23 mouse cellular contexts compared by ENCODE assay signal in the genomic region with DNA sequence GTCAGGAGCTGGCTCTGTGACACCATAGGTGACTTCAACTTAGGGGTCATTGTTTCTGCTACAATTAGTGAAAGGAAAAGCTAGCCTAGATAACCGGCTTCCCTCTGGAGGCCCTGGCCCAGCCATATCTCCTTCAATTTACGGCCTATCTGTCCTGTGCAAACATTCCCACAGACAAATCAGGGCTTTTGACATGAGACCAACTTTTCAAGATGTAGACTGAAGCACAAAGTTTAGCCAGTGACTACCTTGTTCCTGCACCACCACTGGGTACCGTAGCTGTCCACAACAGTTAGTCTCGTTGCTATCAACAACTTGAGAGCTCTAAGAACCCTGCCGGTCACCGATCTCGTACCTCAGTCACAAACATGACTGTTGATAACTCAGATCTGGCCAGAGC.
DNase-seq lines count a peak whose midpoint lies in the region; ATAC-seq and TF ChIP-seq lines count a peak whose summit lies in the region.
"Had no signal": no experiment of that assay in that cellular context is flagged by ENCODE, and none has a peak within 500 bp of the region (broad histone marks: within the 10 kb centered on the region; RNA-seq: fewer than 3 reads in every experiment).

No protein-coding gene starts in this region.

- H3K27me3 ChIP-seq in lung, embryonic 14.5 days (ENCODE audit: insufficient read depth, low read length): no peaks in the 10 kb centered on the region
- H3K27me3 ChIP-seq in heart, embryonic 11.5 days (ENCODE audit: control insufficient read depth, insufficient read depth, low read length): no peaks in the 10 kb centered on the region
- H3K27me3 ChIP-seq: embryonic facial prominence, embryonic 12.5 days; forebrain, embryonic 13.5 days; midbrain, embryonic 13.5 days; stomach, embryonic 15.5 days had no signal

- no peak overlapping the region for H3K4me3 ChIP-seq in lung, embryonic 14.5 days (ENCODE audit: low read depth, low read length)
- no peak overlapping the region for H3K4me3 ChIP-seq in heart, embryonic 11.5 days (ENCODE audit: low read depth, low read length)
- H3K4me3 ChIP-seq: embryonic facial prominence, embryonic 12.5 days; erythroblast, embryonic 14.5 days; forebrain, embryonic 13.5 days; limb, embryonic 10.5 days; midbrain, embryonic 13.5 days; stomach, embryonic 15.5 days had no signal

- TF ChIP-seq CTCF in lung, embryonic 14.5 days (IDR thresholded peaks at IDR 0.05; ENCODE audit: low read depth): no peak

- H3K4me1 ChIP-seq in lung, embryonic 14.5 days (ENCODE audit: insufficient read depth): 0 out of 2 replicates have a peak, but pooled peaks cover 4% of the 10 kb centered on the region
- peaks cover 5% of the 10 kb centered on the region for H3K4me1 ChIP-seq in heart, embryonic 11.5 days (ENCODE audit: control insufficient read depth, insufficient read depth, low read length)
- H3K4me1 ChIP-seq: embryonic facial prominence, embryonic 12.5 days; limb, embryonic 10.5 days; midbrain, embryonic 13.5 days; stomach, embryonic 15.5 days had no signal

- no peak overlapping the region for H3K9ac ChIP-seq in lung, embryonic 14.5 days
- no peak overlapping the region for H3K9ac ChIP-seq in heart, embryonic 11.5 days (ENCODE audit: low read depth, low read length)
- H3K9ac ChIP-seq: embryonic facial prominence, embryonic 12.5 days; forebrain, embryonic 13.5 days; midbrain, embryonic 13.5 days; stomach, embryonic 15.5 days had no signal

- H3K27ac ChIP-seq in lung, embryonic 14.5 days (ENCODE audit: low read depth): peak overlapping the region; percentile 12; the same call in 1 of the 2 replicates
- no peak overlapping the region for H3K27ac ChIP-seq in heart, embryonic 11.5 days (ENCODE audit: low read depth, low read length)
- H3K27ac ChIP-seq: embryonic facial prominence, embryonic 12.5 days; forebrain, embryonic 13.5 days; hindbrain, postnatal 0 days; limb, embryonic 10.5 days; midbrain, embryonic 13.5 days; stomach, embryonic 15.5 days had no signal

- WGBS in lung, embryonic 14.5 days: 46% methylated on average over 7 of the region's 7 CpGs
- WGBS in heart, embryonic 11.5 days (ENCODE audit: insufficient replicate concordance): 21% methylated on average over 7 of the region's 7 CpGs

- intact Hi-C loops in heart, postnatal 10 days (cut with DNase I): no loop called here

- no peak for ATAC-seq in lung, embryonic 14.5 days (ENCODE audit: insufficient read depth)
- peak; percentile 26; the same call in 1 of the 2 replicates for ATAC-seq in heart, embryonic 11.5 days (replicated peaks; ENCODE audit: insufficient number of reproducible peaks, low FRiP score, low TSS enrichment)
- ATAC-seq: forebrain, embryonic 13.5 days; hindbrain, postnatal 0 days; midbrain, embryonic 13.5 days had no signal

- H3K36me3 ChIP-seq in lung, embryonic 14.5 days (ENCODE audit: insufficient read depth): no peaks in the 10 kb centered on the region
- no peaks in the 10 kb centered on the region for H3K36me3 ChIP-seq in heart, embryonic 11.5 days (ENCODE audit: control insufficient read depth, insufficient read depth, low read length)
- H3K36me3 ChIP-seq: embryonic facial prominence, embryonic 12.5 days; limb, embryonic 10.5 days; midbrain, embryonic 13.5 days; stomach, embryonic 15.5 days had no signal

- DNase-seq in lung, embryonic 14.5 days: peak; percentile 13
- DNase-seq in lung, postnatal 36 days: no peak
- peak; percentile 26 to 61 for DNase-seq in heart, postnatal 10 days
- DNase-seq in spleen, postnatal 36 days (ENCODE audit: low spot score in 2 of 2): no peak
- no peak for DNase-seq in right cerebral cortex, postnatal 36 days (ENCODE audit: low spot score in 2 of 2)
- no peak for DNase-seq in cerebellum, adult 11-12 months
- DNase-seq: adrenal gland, adult 8-10 months; cerebellum, adult 9-11 months; gastrocnemius, postnatal 10 days; kidney, adult 2 months; kidney, postnatal 36 days; layer of hippocampus, adult 9-11 months; lung, adult 2 months; spleen, adult 18-20 months had no signal

- no peaks in the 10 kb centered on the region for H3K9me3 ChIP-seq in lung, embryonic 14.5 days (ENCODE audit: low read depth, low read length)
- H3K9me3 ChIP-seq in heart, embryonic 11.5 days (replicated peaks; ENCODE audit: control insufficient read depth, low read length): no peaks in the 10 kb centered on the region
- H3K9me3 ChIP-seq: embryonic facial prominence, embryonic 12.5 days; forebrain, embryonic 13.5 days; limb, embryonic 10.5 days; midbrain, embryonic 13.5 days; stomach, embryonic 15.5 days had no signal

- no peak overlapping the region for H3K4me2 ChIP-seq in lung, embryonic 14.5 days
- H3K4me2 ChIP-seq in heart, embryonic 11.5 days: peak overlapping the region; percentile 11; the same call in 1 of the 2 replicates
- H3K4me2 ChIP-seq: embryonic facial prominence, embryonic 12.5 days; forebrain, embryonic 13.5 days; liver, embryonic 11.5 days; midbrain, embryonic 13.5 days; stomach, embryonic 15.5 days had no signal

Comparison
In these comparisons a context has a peak if more than half of its experiments do, and no peak if none do; other contexts are left out.
1. DNase-seq: peak in lung, embryonic 14.5 days (single experiment) and heart, postnatal 10 days (2 of 2); none in lung, postnatal 36 days (single experiment), spleen, postnatal 36 days (0 of 2), right cerebral cortex, postnatal 36 days (0 of 2) and cerebellum, adult 11-12 months (single experiment).